Mouse (Mus musculus) ES-E14 (cell line): Measurements from ENCODE around the gene Ap5z1.

Experiments
- CHD2 ChIP-seq: IDR thresholded peaks from 2 replicates; pipeline ENCODE4 v1.6.1; 2014; ENCODE audit warnings: mild to moderate bottlenecking, low read depth, low read length, inconsistent platforms
- HCFC1 ChIP-seq: IDR thresholded peaks from 2 replicates; pipeline ENCODE4 v1.6.1; 2012; ENCODE audit warnings: low read length, inconsistent platforms, borderline replicate concordance; ENCODE audit not compliant: insufficient read depth
- MAFK ChIP-seq: IDR thresholded peaks from 2 replicates; pipeline ENCODE4 v1.6.1; 2014; ENCODE audit warnings: mild to moderate bottlenecking, low read depth, low read length, inconsistent platforms; ENCODE audit not compliant: insufficient read depth
- ZC3H11A ChIP-seq: IDR thresholded peaks from 2 replicates; pipeline ENCODE4 v1.6.1; 2012; ENCODE audit warnings: low read depth, mild to moderate bottlenecking, inconsistent platforms, low read length, borderline replicate concordance
- ZNF384 ChIP-seq: IDR thresholded peaks from 2 replicates; pipeline ENCODE4 v1.6.1; 2012; ENCODE audit warnings: low read depth, low read length, inconsistent platforms

GRCm38 (mm10) chr5:142426476-142426875, 37.3 kb upstream of the Ap5z1 start:
- TF ChIP-seq ZC3H11A (no peak), HCFC1 (no peak), CHD2 (no peak), MAFK (no peak), ZNF384 (no peak)
